Mouse (Mus musculus) kidney, postnatal 0 days (tissue): ENCODE results near the gene Mall. TPM values are rescaled to one million over a fixed set of nuclear protein-coding genes. Genes with fewer than 3 reads are reported as not detected.
A peak's percentile ranks its signal among the peaks of the same experiment; 100 is the strongest.

Source experiments
- ATAC-seq: fragments of 200-750 bp; cut with Nextera tagmentation; replicated peaks from 2 replicates; pipeline ENCODE4 v1.8.0; 2017; ENCODE audit warnings: low read depth, moderate number of reproducible peaks, moderate TSS enrichment, moderate library complexity; ENCODE audit not compliant: low FRiP score
- DNase-seq: peaks from one replicate; pipeline ENCODE4 v3.0.0-alpha.2; 2016; ENCODE audit warnings: low spot score
- H3K27ac ChIP-seq: fragments of 300-500 bp; sonication (generic); 2 replicates; pipeline ENCODE4 v1.5.1; 2014; ENCODE audit warnings: mild to moderate bottlenecking
- H3K27me3 ChIP-seq: fragments of 300-500 bp; sonication (generic); 2 replicates; pipeline ENCODE4 v1.6.1; 2014; ENCODE audit warnings: low read length, mixed read lengths; ENCODE audit not compliant: insufficient read depth
- H3K36me3 ChIP-seq: fragments of 300-500 bp; sonication (generic); 2 replicates; pipeline ENCODE4 v1.6.1; 2014; ENCODE audit warnings: low read length, mixed read lengths; ENCODE audit not compliant: insufficient read depth
- H3K4me1 ChIP-seq: fragments of 300-500 bp; sonication (generic); replicated peaks from 2 replicates; pipeline ENCODE4 v1.6.1; 2014; ENCODE audit warnings: antibody characterized with exemption, low read length, mixed read lengths; ENCODE audit not compliant: insufficient read depth
- H3K4me2 ChIP-seq: fragments of 300-500 bp; sonication (generic); 2 replicates; pipeline ENCODE4 v1.6.1; 2014; ENCODE audit warnings: mild to moderate bottlenecking, low read length, moderate library complexity, mixed read lengths
- H3K4me3 ChIP-seq: fragments of 300-500 bp; sonication (generic); replicated peaks from 2 replicates; pipeline ENCODE4 v1.5.1; 2014; ENCODE audit warnings: low read depth, low read length
- H3K9ac ChIP-seq: fragments of 300-500 bp; sonication (generic); 2 replicates; pipeline ENCODE4 v1.6.1; 2014; ENCODE audit warnings: low read depth, low read length
- H3K9me3 ChIP-seq: fragments of 300-500 bp; sonication (generic); replicated peaks from 2 replicates; pipeline ENCODE4 v1.6.1; 2016; ENCODE audit warnings: low read length, inconsistent platforms, mixed read lengths
- CTCF ChIP-seq: IDR thresholded peaks from 2 replicates; pipeline ENCODE4 v1.5.1; 2016; ENCODE audit warnings: antibody characterized with exemption, low read depth, mild to moderate bottlenecking, moderate library complexity
- WGBS: fragments of 180-500 bp; shearing (Covaris S2); extraction: QIAGEN DNeasy Blood & Tissue Kit; methylation state at CpG from one replicate; pipeline ENCODE4 v1.1.7; 2014; 5-methylcytosine and 5-hydroxymethylcytosine counted together
- polyA plus RNA-seq: library from polyadenylated mRNA; unstranded; fragments of >200 nt; fragmentation: Nextera tagmentation; extraction: Ambion mirVana; gene quantifications from 2 replicates; pipeline ENCODE4 v1.2.1, GENCODE M21; 2015

Gene Mall
- 2.0 and 2.2 TPM in 2 replicates for polyA plus RNA-seq

- Histone ChIP-seq H3K27me3 (no peaks in the 10 kb centered on the region), H3K4me1 (0 out of 2 replicates have a peak, but pooled peaks cover 9% of the 10 kb centered on the region), H3K4me2 (peak within 1 kb of the TSS; percentile 54), H3K4me3 (peak within 1 kb of the TSS; percentile 9; the same call in 1 of the 2 replicates), H3K36me3 (no peaks in the 10 kb centered on the region), H3K9me3 (no peaks in the 10 kb centered on the region), H3K27ac (no peak within 1 kb of the TSS), H3K9ac (0 out of 2 replicates have a peak within 1 kb of the TSS, but pooled peaks have one; percentile 29)
- 4% methylated on average over 26 of the region's 26 CpGs for WGBS
- no peak for DNase-seq
- no peak for TF ChIP-seq CTCF
- ATAC-seq: no peak
Measured at GRCm38 (mm10) chr2:127729671-127730070, at the start of gene Mall. TSS of gene Mall (minus strand) at chr2:127729932.

- WGBS: 92% methylated on average over 5 of the region's 5 CpGs
- Histone ChIP-seq H3K4me3 (no peak overlapping the region), H3K4me1 (no peaks in the 10 kb centered on the region), H3K9ac (no peak overlapping the region), H3K4me2 (no peak overlapping the region), H3K36me3 (peaks cover 7% of the 10 kb centered on the region; the same call in 1 of the 2 replicates), H3K27me3 (no peaks in the 10 kb centered on the region), H3K27ac (no peak overlapping the region), H3K9me3 (no peaks in the 10 kb centered on the region)
- TF ChIP-seq CTCF: no peak
- no peak for ATAC-seq
- no peak for DNase-seq
Measured at GRCm38 (mm10) chr2:127778451-127778850, 48.7 kb upstream of the Mall start.

- Histone ChIP-seq H3K4me3 (no peak overlapping the region), H3K4me1 (no peaks in the 10 kb centered on the region), H3K9ac (no peak overlapping the region), H3K36me3 (peaks cover 19% of the 10 kb centered on the region), H3K27ac (no peak overlapping the region), H3K27me3 (no peaks in the 10 kb centered on the region), H3K9me3 (no peaks in the 10 kb centered on the region), H3K4me2 (no peak overlapping the region)
- no peak for ATAC-seq
- DNase-seq: no peak
- WGBS: 57% methylated on average over 3 of the region's 3 CpGs
- TF ChIP-seq CTCF: no peak
Measured at GRCm38 (mm10) chr2:127775013-127775412, 45.3 kb upstream of the Mall start.

- TF ChIP-seq CTCF: no peak
- DNase-seq (no peak), ATAC-seq (no peak)
- Histone ChIP-seq H3K4me2 (no peak overlapping the region), H3K27me3 (no peaks in the 10 kb centered on the region), H3K4me3 (no peak overlapping the region), H3K36me3 (peaks cover 23% of the 10 kb centered on the region), H3K9me3 (no peaks in the 10 kb centered on the region), H3K27ac (no peak overlapping the region), H3K9ac (no peak overlapping the region), H3K4me1 (no peaks in the 10 kb centered on the region)
- WGBS: 38% methylated on average over 1 of the region's 1 CpGs
Measured at GRCm38 (mm10) chr2:127774578-127774941, 44.8 kb upstream of the Mall start.

GRCm38 (mm10) chr2:127773938-127774577 is 44.3 kb upstream of the Mall start:
- Histone ChIP-seq H3K27me3 (no peaks in the 10 kb centered on the region), H3K9me3 (no peaks in the 10 kb centered on the region), H3K4me3 (no peak overlapping the region), H3K36me3 (peaks cover 26% of the 10 kb centered on the region), H3K4me2 (no peak overlapping the region), H3K27ac (no peak overlapping the region), H3K9ac (no peak overlapping the region), H3K4me1 (no peaks in the 10 kb centered on the region)
- ATAC-seq (no peak), DNase-seq (no peak)
- no peak for TF ChIP-seq CTCF
- WGBS: 52% methylated on average over 15 of the region's 15 CpGs

GRCm38 (mm10) chr2:127761587-127761986 is 31.9 kb upstream of the Mall start:
- no peak overlapping the region for H3K9ac ChIP-seq
- ATAC-seq (no peak), DNase-seq (no peak)
- H3K4me2 ChIP-seq: no peak overlapping the region
- no peaks in the 10 kb centered on the region for H3K9me3 ChIP-seq
- 88% methylated on average over 5 of the region's 5 CpGs for WGBS
- no peak overlapping the region for H3K4me3 ChIP-seq
- H3K4me1 ChIP-seq: no peaks in the 10 kb centered on the region
- no peak overlapping the region for H3K27ac ChIP-seq
- 0 out of 2 replicates have a peak, but pooled peaks cover 4% of the 10 kb centered on the region for H3K36me3 ChIP-seq
- H3K27me3 ChIP-seq: no peaks in the 10 kb centered on the region
- no peak for TF ChIP-seq CTCF
